Mouse (Mus musculus) Patski (cell line): ENCODE results near the gene Samd4b. TPM values are rescaled to one million over a fixed set of nuclear protein-coding genes. Genes with fewer than 3 reads are reported as not detected.
"Not testable (repeated sequence)": the region's sequence is repeated elsewhere in the genome, so short reads cannot be mapped to it uniquely, and the experiment has no call there.

Source experiments
- ATAC-seq: fragments of 100-300 bp; one replicate; pipeline ENCODE4 v1.8.0; 2021
- CTCF ChIA-PET: fragments of 350-600 bp; sonication (Branson Sonifier 250); formaldehyde crosslinking; loops from one replicate; lab custom pipeline; 2022; ENCODE audit warnings: inconsistent platforms; lab: Charles Lee
- POLR2A ChIA-PET: fragments of 350-600 bp; sonication (Branson Sonifier 250); formaldehyde crosslinking; loops from one replicate; lab custom pipeline; 2022; ENCODE audit warnings: antibody characterized with exemption, inconsistent platforms; lab: Charles Lee
- DNase-seq: peaks from one replicate; pipeline ENCODE4 v3.0.0-alpha.2; 2011; ENCODE audit warnings: low read depth, low spot score
- H3K27me3 ChIP-seq: fragments of 371-371 bp; one replicate; pipeline ENCODE4 v1.5.1; 2021
- CTCF ChIP-seq: fragments of 100-300 bp; IDR thresholded peaks from one replicate; pipeline ENCODE4 v1.5.1; 2021
- in situ Hi-C: fragments of 300-500 bp; cut with MboI; formaldehyde crosslinking; loops from 3 replicates; pipeline ENCODE4 v1.11.1; 2018; ENCODE audit warnings: low pct_unique_long_range_greater_than_20kb, mixed read lengths
- polyA plus RNA-seq: library from polyadenylated mRNA; unstranded; gene quantifications from one replicate; pipeline ENCODE4 v1.2.3, GENCODE M21; 2021

The Samd4b gene
- polyA plus RNA-seq, 1 experiment from 2014 or later: 79.6 TPM

DNA sequence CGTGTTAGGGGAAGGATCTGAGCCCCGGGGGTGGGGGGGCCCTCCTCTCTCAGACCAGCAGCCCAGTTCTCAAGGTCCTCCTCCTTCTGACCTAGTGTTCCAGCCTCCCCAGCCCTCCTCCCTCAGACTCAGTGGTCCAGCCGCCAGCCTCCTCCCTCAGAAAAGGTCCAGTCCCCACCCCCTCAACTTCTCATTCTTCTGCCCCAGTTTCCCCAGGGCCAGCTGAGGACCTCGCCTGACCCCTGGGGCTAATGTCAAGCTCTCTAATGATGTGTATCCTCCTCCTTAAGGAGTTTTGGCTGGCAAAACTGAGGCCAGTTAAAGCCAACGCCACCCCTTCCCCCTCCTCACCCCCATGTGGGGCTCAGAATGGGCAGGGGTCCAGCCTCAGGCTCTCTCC, 50.8 kb downstream of the Samd4b start, which contains the start of gene Nccrp1:
Nccrp1 (minus strand) TSS at position 101 of the 400 bp plus-strand sequence.
- no peak for TF ChIP-seq CTCF
- no peak for ATAC-seq
- POLR2A ChIA-PET: no interaction called here
- peaks cover 25% of the 10 kb centered on the region for H3K27me3 ChIP-seq
- no peak for DNase-seq
- in situ Hi-C loops: no loop called here
- CTCF ChIA-PET: no interaction called here

DNA sequence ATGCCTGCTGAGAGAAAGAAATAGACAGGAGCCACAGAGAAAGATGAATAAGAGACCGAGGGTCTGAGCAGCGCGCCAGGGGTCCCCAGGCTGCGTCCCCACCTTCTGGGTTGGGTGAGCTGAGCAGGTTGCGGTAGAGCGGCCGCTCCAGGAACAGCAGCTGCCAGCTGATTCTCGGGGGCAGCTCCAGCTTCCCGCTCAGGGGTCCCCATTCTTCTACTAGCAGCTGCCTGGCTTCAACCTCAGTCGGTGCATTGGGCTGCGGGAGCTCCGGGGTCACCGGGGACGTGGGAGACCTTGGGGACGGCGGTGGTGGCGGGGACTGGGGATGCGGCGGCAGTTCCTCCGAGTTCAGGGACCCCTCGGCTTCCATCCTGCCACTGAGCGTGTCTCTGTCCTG, 51.3 kb downstream of the Samd4b start:
- in situ Hi-C loops: no loop called here
- peaks cover 25% of the 10 kb centered on the region for H3K27me3 ChIP-seq
- DNase-seq (no peak), ATAC-seq (no peak)
- no peak for TF ChIP-seq CTCF
- POLR2A ChIA-PET: no interaction called here
- CTCF ChIA-PET: no interaction called here

DNA sequence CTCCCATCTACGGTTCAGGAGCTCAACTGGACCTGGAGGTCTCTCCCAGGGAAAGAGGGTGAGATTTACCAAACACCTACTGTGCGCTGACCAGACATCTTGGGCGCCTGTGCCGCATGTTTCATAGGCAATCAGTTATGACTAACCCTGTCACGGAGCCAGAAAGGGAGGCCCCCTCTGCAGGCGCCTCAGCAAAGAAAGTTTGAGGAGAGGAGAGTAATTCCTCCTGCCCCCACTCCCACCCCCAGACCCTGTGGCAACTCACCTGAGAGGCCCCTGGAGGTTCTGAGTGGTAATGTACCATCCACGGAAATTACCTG, 52.1 kb downstream of the Samd4b start:
- peaks cover 26% of the 10 kb centered on the region for H3K27me3 ChIP-seq
- DNase-seq (no peak), ATAC-seq (no peak)
- POLR2A ChIA-PET: no interaction called here
- in situ Hi-C loops: no loop called here
- TF ChIP-seq CTCF: no peak
- CTCF ChIA-PET: interaction anchor here (1.2 kb wide), 1 partner anchor 15 kb away, joined by 3 read pairs; no protein-coding TSS in a partner anchor

DNA sequence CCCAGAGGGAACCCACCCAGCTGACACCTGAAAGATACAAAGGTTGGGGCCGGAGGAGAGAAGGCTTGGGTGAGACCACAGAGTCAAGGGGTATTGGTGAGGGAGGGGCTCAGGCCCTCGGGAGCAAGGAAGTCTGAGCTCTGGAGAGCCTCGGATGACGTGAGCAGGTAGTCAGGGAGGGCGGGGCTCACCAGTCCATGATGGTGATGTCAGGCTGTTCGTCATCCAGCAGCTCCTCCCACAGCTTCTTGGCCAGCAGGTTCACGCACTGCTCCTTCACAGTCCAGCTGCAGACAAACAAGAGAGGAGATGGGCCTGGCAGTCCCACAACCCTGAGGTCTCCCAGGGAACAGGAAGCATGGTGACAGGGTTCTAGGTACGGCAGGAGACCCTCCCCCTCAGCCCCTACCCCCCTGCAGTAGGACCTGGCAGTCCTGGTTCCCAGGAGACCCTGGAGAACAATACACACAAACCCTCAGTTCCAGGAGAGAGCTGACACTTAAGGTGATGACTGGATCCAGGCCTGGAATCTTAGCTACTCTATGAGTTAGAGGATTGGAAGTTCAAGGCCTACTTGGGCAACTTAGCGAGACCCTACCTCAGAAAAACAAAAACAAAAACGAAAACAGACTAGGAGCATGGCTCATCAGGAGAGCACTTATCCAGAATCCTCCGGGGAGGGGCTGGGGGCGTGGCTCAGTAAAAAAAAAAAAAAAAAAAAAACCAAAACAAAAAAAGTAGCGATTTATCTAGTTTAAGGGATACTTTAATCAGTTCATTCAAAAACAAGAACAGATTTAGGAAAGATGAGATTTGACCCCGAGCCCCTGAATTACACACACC, 52.7 kb downstream of the Samd4b start:
- ChIA-PET POLR2A (no interaction called here), CTCF (interaction anchor here (1.2 kb wide), 1 partner anchor 16 kb away, joined by 3 read pairs; no protein-coding TSS in a partner anchor)
- TF ChIP-seq CTCF: no peak
- ATAC-seq (no peak), DNase-seq (no peak)
- in situ Hi-C loops: no loop called here
- H3K27me3 ChIP-seq: peaks cover 25% of the 10 kb centered on the region

DNA sequence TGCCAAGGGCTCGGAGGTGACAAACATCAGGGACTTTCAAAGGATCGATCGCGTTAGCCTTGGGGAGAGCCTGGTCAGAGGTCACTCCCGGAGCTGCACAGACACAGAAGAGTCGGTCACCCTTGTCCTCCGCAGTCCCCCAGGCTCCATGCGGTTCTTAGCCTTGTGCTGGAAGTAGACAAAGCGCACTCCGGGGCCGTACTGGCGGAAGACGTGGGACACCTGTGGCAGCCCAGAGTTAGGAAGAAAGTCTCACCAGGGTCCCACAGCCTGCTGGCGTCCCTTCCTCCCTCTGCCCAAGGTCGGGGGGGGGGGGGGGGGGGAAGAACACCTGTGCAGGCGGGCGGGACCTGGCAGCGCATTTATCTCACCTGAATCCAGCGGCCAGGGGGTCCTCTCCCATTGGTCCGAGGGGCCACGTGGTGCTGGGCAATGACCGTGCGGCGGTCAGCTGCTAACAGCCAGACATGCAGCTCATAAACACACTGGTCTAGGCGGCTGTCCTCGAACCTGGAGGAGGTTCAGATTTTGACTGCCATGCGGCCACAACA, 53.8 kb downstream of the Samd4b start:
- ChIA-PET CTCF (interaction anchor here (2.3 kb wide), 1 partner anchor 16 kb away, joined by 6 read pairs; no protein-coding TSS in a partner anchor), POLR2A (no interaction called here)
- no peak for DNase-seq
- in situ Hi-C loops: no loop called here
- TF ChIP-seq CTCF: no peak
- no peak for ATAC-seq
- H3K27me3 ChIP-seq: peaks cover 33% of the 10 kb centered on the region

DNA sequence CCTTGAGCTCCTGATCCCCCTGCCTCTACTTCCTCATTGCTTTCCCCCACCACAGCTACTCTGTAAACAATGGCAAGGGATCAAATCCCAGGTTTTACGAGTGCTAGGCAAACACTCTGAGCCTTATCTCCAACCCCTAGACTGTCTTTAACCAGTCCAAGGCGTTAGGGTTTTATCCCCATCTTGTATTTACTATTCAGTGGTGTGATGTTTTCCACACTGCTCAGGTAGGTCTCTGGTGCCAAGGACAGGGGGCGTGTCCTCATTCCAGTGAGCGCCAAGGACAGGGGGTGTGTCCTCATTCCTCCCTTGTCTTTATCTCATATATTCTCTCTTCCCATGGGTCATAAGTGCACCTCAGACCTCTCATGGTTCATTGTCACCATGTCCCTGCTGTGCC, 57.4 kb downstream of the Samd4b start, which contains the start of gene Sycn:
Sycn (plus strand) TSS at position 360 of the 400 bp plus-strand sequence.
- ChIA-PET POLR2A (no interaction called here), CTCF (no interaction called here)
- in situ Hi-C loops: no loop called here
- peaks cover 24% of the 10 kb centered on the region for H3K27me3 ChIP-seq
- ATAC-seq: no peak
- DNase-seq: no peak
- TF ChIP-seq CTCF: no peak

DNA sequence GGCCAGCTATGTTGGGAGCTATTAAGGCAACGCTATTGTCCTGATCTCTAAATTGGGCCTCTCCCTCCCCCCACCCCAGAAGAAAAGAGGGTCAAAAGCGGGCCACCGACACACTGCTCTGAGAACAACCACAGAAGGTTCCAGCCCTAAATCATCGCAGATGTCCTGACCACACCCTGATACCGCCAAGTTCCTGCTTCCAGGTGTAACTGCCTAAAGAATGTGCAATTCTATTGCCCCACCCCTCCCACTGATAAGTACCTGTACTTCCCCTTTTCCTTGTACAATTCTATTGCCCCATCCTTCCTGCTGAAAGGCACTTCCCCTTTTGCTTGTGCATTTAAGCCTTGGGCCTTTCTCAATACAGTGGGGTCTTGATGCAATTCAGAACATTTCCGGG, 59.1 kb downstream of the Samd4b start:
- DNase-seq, CTCF ChIA-PET, ATAC-seq, in situ Hi-C loops: not testable (repeated sequence)
- POLR2A ChIA-PET: interaction anchor here (0.9 kb wide), 1 partner anchor 13 kb away, joined by 3 read pairs; no protein-coding TSS in a partner anchor
- peaks cover 12% of the 10 kb centered on the region for H3K27me3 ChIP-seq

DNA sequence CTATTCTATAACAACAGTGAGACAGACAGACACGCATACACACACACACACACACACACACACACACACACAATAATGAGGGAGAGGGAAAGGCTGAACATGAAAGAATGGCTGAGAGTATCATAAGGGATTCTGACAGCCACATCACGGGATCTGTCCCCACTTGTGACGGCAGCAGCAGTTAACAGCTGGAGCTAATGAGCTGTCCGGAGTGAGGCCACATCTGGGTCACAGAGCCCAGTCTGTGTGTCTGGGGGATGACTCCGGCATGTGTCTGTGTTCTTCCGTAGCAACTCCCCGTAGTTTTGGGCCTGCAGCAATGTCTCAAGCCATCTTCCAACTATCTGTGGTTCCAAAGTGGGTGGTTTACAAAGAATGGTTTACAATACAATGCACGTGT, 65.9 kb downstream of the Samd4b start:
- ATAC-seq (no peak), DNase-seq (no peak)
- ChIA-PET CTCF (no interaction called here), POLR2A (no interaction called here)
- H3K27me3 ChIP-seq: no peaks in the 10 kb centered on the region
- in situ Hi-C loops: no loop called here
- TF ChIP-seq CTCF: no peak

DNA sequence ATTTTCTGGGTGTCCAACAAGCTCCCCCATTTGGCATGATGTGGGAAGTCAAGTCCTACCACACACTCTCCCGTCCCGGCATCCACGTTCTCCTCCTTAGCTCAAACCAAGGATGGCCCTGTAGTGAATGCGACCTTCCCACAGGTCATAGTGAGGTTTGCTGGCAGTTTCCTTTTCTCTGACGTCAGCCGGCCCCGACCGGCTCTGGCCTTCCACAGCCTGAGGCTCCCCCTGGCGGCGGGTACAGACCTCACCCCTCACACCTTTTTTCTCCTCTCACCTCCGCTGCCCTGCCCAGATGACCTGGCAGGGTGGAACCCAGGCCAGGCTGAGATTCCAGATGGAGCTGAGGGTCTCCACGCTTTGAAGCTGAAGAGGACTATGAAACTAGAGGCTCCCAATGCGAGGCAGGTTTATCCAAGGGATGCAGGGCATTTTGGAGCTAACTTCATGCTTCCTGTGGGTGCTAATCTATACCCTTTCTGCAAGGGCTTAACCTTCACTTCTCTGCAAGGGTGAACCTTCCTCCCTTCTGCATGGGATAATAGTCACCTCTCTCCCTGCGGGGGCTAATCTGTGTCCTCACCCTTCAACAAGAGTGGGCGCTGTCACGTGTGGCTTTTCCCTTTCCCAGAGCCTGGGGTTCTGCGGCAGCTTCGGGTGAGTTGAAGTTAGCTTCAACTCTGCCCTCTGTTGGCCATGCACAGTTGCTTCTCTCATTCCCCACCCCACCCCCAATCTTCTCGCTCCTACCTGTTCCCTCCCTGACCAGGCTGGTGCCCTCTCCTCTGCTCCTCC, 69.8 kb downstream of the Samd4b start:
- in situ Hi-C loops: loop anchor here (5.0 kb wide), 1 partner anchor 81 kb away; no protein-coding TSS in a partner anchor
- DNase-seq (no peak), ATAC-seq (peak; percentile 77)
- ChIA-PET CTCF (interaction anchor here (0.6 to 2.3 kb wide), 8 partner anchors 10 to 334 kb away, joined by 3 to 9 read pairs (median 3); no protein-coding TSS in a partner anchor), POLR2A (no interaction called here)
- peaks cover 5% of the 10 kb centered on the region for H3K27me3 ChIP-seq
- peak; percentile 85 for TF ChIP-seq CTCF

DNA sequence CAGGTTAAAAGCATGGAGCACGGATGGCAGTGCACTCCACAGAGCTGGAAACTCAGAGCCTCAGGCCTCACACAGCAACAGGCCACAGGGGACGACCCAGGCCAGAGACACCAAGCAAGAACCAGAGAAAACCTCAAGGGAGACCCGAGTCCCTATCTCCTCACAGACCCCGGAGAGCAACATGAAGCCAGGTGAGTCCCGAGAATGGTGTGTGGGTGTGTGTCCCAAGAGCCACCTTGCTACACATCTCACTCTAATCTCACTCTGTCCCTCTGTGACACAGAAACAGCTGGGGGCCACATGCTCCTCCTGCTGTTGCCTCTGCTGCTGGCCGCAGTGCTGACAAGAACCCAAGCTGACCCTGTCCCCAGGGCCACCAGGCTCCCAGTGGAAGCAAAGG, 75.4 kb downstream of the Samd4b start, which contains the start of gene Ifnl3:
Ifnl3 (plus strand) TSS at position 301 of the 400 bp plus-strand sequence.
- CTCF ChIA-PET, in situ Hi-C loops, ATAC-seq, POLR2A ChIA-PET, DNase-seq: not testable (repeated sequence)
- H3K27me3 ChIP-seq: peaks cover 18% of the 10 kb centered on the region
